Mouse (Mus musculus): Measurements from ENCODE around the gene Psmd1.
"Not testable (repeated sequence)": the region's sequence is repeated elsewhere in the genome, so short reads cannot be mapped to it uniquely, and the experiment has no call there.

Psmd1 gene

GRCm38 (mm10) chr1:86064271-86064991, at the start of gene Psmd1:
Gene Psmd1, plus strand, starts transcription at chr1:86064387.
- peak; percentile 97 for DNase-seq (ENCODE audit: low read depth, low spot score)

GRCm38 (mm10) chr1:86015758-86016157, 48.4 kb upstream of the Psmd1 start:
- DNase-seq (ENCODE audit: low read depth, low spot score), result not testable (repeated sequence)

- no peak for DNase-seq (ENCODE audit: low read depth, low spot score)
Observed at GRCm38 (mm10) chr1:86016516-86016915, 47.7 kb upstream of the Psmd1 start, which contains the start of gene Spata3. Gene Spata3, plus strand, starts transcription at chr1:86016816.

- DNase-seq (ENCODE audit: low read depth, low spot score), result peak; percentile 76
Observed at GRCm38 (mm10) chr1:86018235-86019055, 45.7 kb upstream of the Psmd1 start.

- DNase-seq (ENCODE audit: low read depth, low spot score), result peak; percentile 79
Observed at GRCm38 (mm10) chr1:86021365-86021989, 42.7 kb upstream of the Psmd1 start.

- DNase-seq (ENCODE audit: low read depth, low spot score), result peak; percentile 71
Observed at GRCm38 (mm10) chr1:86032273-86032987, 31.8 kb upstream of the Psmd1 start.

GRCm38 (mm10) chr1:86038191-86038951, 25.8 kb upstream of the Psmd1 start:
- DNase-seq (ENCODE audit: low read depth, low spot score), result no peak

- DNase-seq (ENCODE audit: low read depth, low spot score), result no peak
Observed at GRCm38 (mm10) chr1:86040131-86040530, 24.1 kb upstream of the Psmd1 start.

GRCm38 (mm10) chr1:86040817-86041216, 23.4 kb upstream of the Psmd1 start:
- DNase-seq (ENCODE audit: low read depth, low spot score), result no peak

- no peak for DNase-seq (ENCODE audit: low read depth, low spot score)
Observed at GRCm38 (mm10) chr1:86045056-86045455, 19.1 kb upstream of the Psmd1 start.

- DNase-seq (ENCODE audit: low read depth, low spot score), result peak; percentile 27
Observed at GRCm38 (mm10) chr1:86045848-86046805, 18.1 kb upstream of the Psmd1 start, which contains the start of gene 2810459M11Rik. Gene 2810459M11Rik, plus strand, starts transcription at chr1:86045863.

GRCm38 (mm10) chr1:86046833-86047563, 17.2 kb upstream of the Psmd1 start:
- peak; percentile 36 for DNase-seq (ENCODE audit: low read depth, low spot score)

- DNase-seq (ENCODE audit: low read depth, low spot score), result no peak
Observed at GRCm38 (mm10) chr1:86048231-86048630, 16.0 kb upstream of the Psmd1 start.

GRCm38 (mm10) chr1:86048744-86049143, 15.4 kb upstream of the Psmd1 start:
- no peak for DNase-seq (ENCODE audit: low read depth, low spot score)

GRCm38 (mm10) chr1:86053198-86053921, 10.8 kb upstream of the Psmd1 start:
- DNase-seq (ENCODE audit: low read depth, low spot score), result no peak

GRCm38 (mm10) chr1:86054943-86055342, 9.2 kb upstream of the Psmd1 start:
- DNase-seq (ENCODE audit: low read depth, low spot score), result no peak

- DNase-seq (ENCODE audit: low read depth, low spot score), result no peak
Observed at GRCm38 (mm10) chr1:86056284-86056683, 7.9 kb upstream of the Psmd1 start.

Measured in R1 (cell line).